Mouse (Mus musculus) ES-E14 (cell line): Measurements from ENCODE around the gene Man2c1. TPM values are rescaled to one million over a fixed set of nuclear protein-coding genes. Genes with fewer than 3 reads are reported as not detected.

ENCODE experiments used
- DNase-seq: peaks from one replicate; pipeline ENCODE4 v3.0.0-alpha.2; 2013; ENCODE audit warnings: low read depth, low spot score
- H3K27ac ChIP-seq: 2 replicates; pipeline ENCODE4 v1.5.1; 2012; ENCODE audit warnings: low read depth, mild to moderate bottlenecking, low read length, moderate library complexity, mixed read lengths; ENCODE audit not compliant: poor library complexity, insufficient read depth, severe bottlenecking
- H3K36me3 ChIP-seq: 2 replicates; pipeline ENCODE4 v1.6.1; 2012; ENCODE audit warnings: mild to moderate bottlenecking, low read length, moderate library complexity, mixed read lengths; ENCODE audit not compliant: control insufficient read depth, poor library complexity, insufficient read depth, severe bottlenecking
- H3K4me1 ChIP-seq, 2 experiments: fragments of 150-350 bp in 1 of 2; sonication (generic) in 1 of 2; 2 replicates each; pipeline ENCODE4 v1.6.1; 2012; ENCODE audit warnings: low read length in 2 of 2, mild to moderate bottlenecking in 1 of 2, mixed read lengths in 1 of 2; ENCODE audit not compliant: control insufficient read depth in 2 of 2, insufficient read depth in 2 of 2, poor library complexity in 1 of 2
- H3K4me3 ChIP-seq, 2 experiments: fragments of 150-350 bp in 1 of 2; sonication (generic) in 1 of 2; 2 replicates each; pipeline ENCODE4 v1.5.1; 2012; ENCODE audit warnings: low read length in 2 of 2, low read depth in 1 of 2, mild to moderate bottlenecking in 1 of 2, mixed read lengths in 1 of 2; ENCODE audit not compliant: insufficient read depth in 1 of 2, poor library complexity in 1 of 2, severe bottlenecking in 1 of 2
- H3K9ac ChIP-seq: 2 replicates; pipeline ENCODE4 v1.6.1; 2012; ENCODE audit warnings: low read depth, mild to moderate bottlenecking, low read length, mixed read lengths; ENCODE audit not compliant: poor library complexity, insufficient read depth, severe bottlenecking
- H3K9me3 ChIP-seq: fragments of 150-350 bp; sonication (generic); 2 replicates; pipeline ENCODE4 v1.6.1; 2012; ENCODE audit warnings: low read depth, mild to moderate bottlenecking, low read length; ENCODE audit not compliant: control insufficient read depth, insufficient read depth
- CHD2 ChIP-seq: IDR thresholded peaks from 2 replicates; pipeline ENCODE4 v1.6.1; 2014; ENCODE audit warnings: mild to moderate bottlenecking, low read depth, low read length, inconsistent platforms
- HCFC1 ChIP-seq: IDR thresholded peaks from 2 replicates; pipeline ENCODE4 v1.6.1; 2012; ENCODE audit warnings: low read length, inconsistent platforms, borderline replicate concordance; ENCODE audit not compliant: insufficient read depth
- MAFK ChIP-seq: IDR thresholded peaks from 2 replicates; pipeline ENCODE4 v1.6.1; 2014; ENCODE audit warnings: mild to moderate bottlenecking, low read depth, low read length, inconsistent platforms; ENCODE audit not compliant: insufficient read depth
- ZC3H11A ChIP-seq: IDR thresholded peaks from 2 replicates; pipeline ENCODE4 v1.6.1; 2012; ENCODE audit warnings: low read depth, mild to moderate bottlenecking, inconsistent platforms, low read length, borderline replicate concordance
- ZNF384 ChIP-seq: IDR thresholded peaks from 2 replicates; pipeline ENCODE4 v1.6.1; 2012; ENCODE audit warnings: low read depth, low read length, inconsistent platforms
- in situ Hi-C, 2 experiments: fragments of 600-800 bp; cut with MboI; formaldehyde crosslinking; loops; one replicate each; pipeline ENCODE4 v1.15.1; 2025; ENCODE audit warnings: low sequenced_read_pairs in 2 of 2, inconsistent platforms in 1 of 2; ENCODE audit not compliant: unreplicated experiment in 2 of 2
- total RNA-seq: library from RNA; depleted of rRNA; stranded (reverse); fragments of 300-350 nt; gene quantifications from 2 replicates; pipeline ENCODE4 v1.2.3, GENCODE M21; 2012

Gene Man2c1
- total RNA-seq, 1 experiment: 122 TPM

GRCm38 (mm10) chr9:57137246-57137645 is 6.8 kb downstream of the Man2c1 start:
- Histone ChIP-seq H3K27ac (no peak overlapping the region), H3K9me3 (no peaks in the 10 kb centered on the region), H3K4me3 (no peak overlapping the region), H3K36me3 (peaks cover 59% of the 10 kb centered on the region), H3K4me1 (peaks cover 0 to 3% of the 10 kb centered on the region in 2 experiments; a peak in 1 of 4 replicates), H3K9ac (no peak overlapping the region)
- TF ChIP-seq CHD2 (no peak), ZNF384 (no peak), ZC3H11A (no peak), HCFC1 (no peak), MAFK (no peak)
- in situ Hi-C loops: no loop called here
- DNase-seq: no peak

- Histone ChIP-seq H3K36me3 (peaks cover 62% of the 10 kb centered on the region), H3K9ac (no peak overlapping the region)
- in situ Hi-C loops: no loop called here
Measured at GRCm38 (mm10) chr9:57137777-57138176, 7.3 kb downstream of the Man2c1 start.

GRCm38 (mm10) chr9:57138507-57138906 is 8.0 kb downstream of the Man2c1 start:
- H3K27ac ChIP-seq: no peak overlapping the region
- in situ Hi-C loops: no loop called here
- TF ChIP-seq HCFC1 (no peak), CHD2 (no peak), ZC3H11A (no peak), ZNF384 (no peak), MAFK (no peak)
- no peaks in the 10 kb centered on the region for H3K9me3 ChIP-seq
- no peak overlapping the region for H3K4me3 ChIP-seq
- DNase-seq: no peak
- H3K4me1 ChIP-seq: peaks cover 0 to 3% of the 10 kb centered on the region in 2 experiments; a peak in 1 of 4 replicates
- peaks cover 68% of the 10 kb centered on the region for H3K36me3 ChIP-seq
- H3K9ac ChIP-seq: no peak overlapping the region

More at GRCm38 (mm10) chr9:57137777-57138176, 7.3 kb downstream of the Man2c1 start:
- no peak overlapping the region for H3K27ac ChIP-seq
- no peaks in the 10 kb centered on the region for H3K9me3 ChIP-seq
- no peak for TF ChIP-seq ZNF384
- TF ChIP-seq MAFK: no peak
- no peak for TF ChIP-seq CHD2
- no peak for TF ChIP-seq HCFC1
- TF ChIP-seq ZC3H11A: no peak
- no peak overlapping the region for H3K4me3 ChIP-seq
- peaks cover 0 to 3% of the 10 kb centered on the region in 2 experiments; a peak in 1 of 4 replicates for H3K4me1 ChIP-seq
- DNase-seq: no peak

GRCm38 (mm10) chr9:57139110-57139509 is 8.6 kb downstream of the Man2c1 start:
- H3K9me3 ChIP-seq: no peaks in the 10 kb centered on the region
- peaks cover 0 to 3% of the 10 kb centered on the region in 2 experiments; a peak in 1 of 4 replicates for H3K4me1 ChIP-seq
- no peak overlapping the region for H3K4me3 ChIP-seq
- H3K27ac ChIP-seq: no peak overlapping the region
- H3K9ac ChIP-seq: no peak overlapping the region
- no peak for DNase-seq
- peaks cover 68% of the 10 kb centered on the region for H3K36me3 ChIP-seq
- TF ChIP-seq HCFC1 (no peak), CHD2 (no peak), ZC3H11A (no peak), MAFK (no peak), ZNF384 (no peak)
- in situ Hi-C loops: no loop called here

GRCm38 (mm10) chr9:57139571-57139970 is 9.1 kb downstream of the Man2c1 start:
- peaks cover 68% of the 10 kb centered on the region for H3K36me3 ChIP-seq

More at GRCm38 (mm10) chr9:57139571-57139970, 9.1 kb downstream of the Man2c1 start:
- Histone ChIP-seq H3K9me3 (no peaks in the 10 kb centered on the region), H3K27ac (no peak overlapping the region), H3K4me1 (peaks cover 0 to 3% of the 10 kb centered on the region in 2 experiments; a peak in 1 of 4 replicates), H3K9ac (no peak overlapping the region), H3K4me3 (no peak overlapping the region)
- TF ChIP-seq ZC3H11A (no peak), ZNF384 (no peak), CHD2 (no peak), MAFK (no peak), HCFC1 (no peak)
- in situ Hi-C loops: no loop called here
- DNase-seq: no peak
